In the genomic region with DNA sequence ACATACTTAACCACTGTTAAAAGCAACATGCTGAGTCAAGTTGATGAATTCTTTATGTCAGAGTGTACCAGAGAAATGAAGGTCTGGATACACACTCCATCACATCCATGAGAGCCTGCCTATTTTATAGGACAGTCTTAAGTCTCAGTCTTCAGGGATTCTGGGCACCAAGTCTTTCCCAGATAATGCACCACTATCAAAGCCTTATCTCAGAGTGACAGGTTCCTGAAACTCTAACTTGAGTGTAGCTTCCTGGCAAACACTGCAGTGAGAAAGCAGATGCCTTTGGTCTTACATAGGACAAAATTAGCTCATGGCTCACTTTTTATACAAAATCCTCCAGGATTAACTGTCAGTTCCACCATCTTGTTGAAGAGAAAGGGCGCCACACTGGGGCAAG, we compare ENCODE assay signal across 12 mouse cellular contexts. TPM values are rescaled to one million over a fixed set of nuclear protein-coding genes. Genes with fewer than 3 reads are reported as not detected.
A peak's percentile ranks its signal among the peaks of the same experiment; 100 is the strongest.
DNase-seq lines count a peak whose midpoint lies in the region; ATAC-seq and TF ChIP-seq lines count a peak whose summit lies in the region.
"Had no signal": no experiment of that assay in that cellular context is flagged by ENCODE, and none has a peak within 500 bp of the region (broad histone marks: within the 10 kb centered on the region; RNA-seq: fewer than 3 reads in every experiment).

No protein-coding gene starts in this region.

- H3K36me3 ChIP-seq in forebrain, embryonic 16.5 days (ENCODE audit: control insufficient read depth, insufficient read depth): peaks cover 9% of the 10 kb centered on the region
- peaks cover 67% of the 10 kb centered on the region for H3K36me3 ChIP-seq in forebrain, embryonic 13.5 days (ENCODE audit: poor library complexity, severe bottlenecking)
- H3K36me3 ChIP-seq in liver, embryonic 11.5 days (ENCODE audit: control insufficient read depth, insufficient read depth, low read length): peaks cover 17% of the 10 kb centered on the region

- H3K4me1 ChIP-seq in forebrain, embryonic 16.5 days (replicated peaks; ENCODE audit: control insufficient read depth, insufficient read depth, low read length): no peaks in the 10 kb centered on the region
- 0 out of 2 replicates have a peak, but pooled peaks cover 3% of the 10 kb centered on the region for H3K4me1 ChIP-seq in forebrain, embryonic 13.5 days
- H3K4me1 ChIP-seq in liver, embryonic 11.5 days (replicated peaks; ENCODE audit: control insufficient read depth, insufficient read depth, low read length): peaks cover 33% of the 10 kb centered on the region
- H3K4me1 ChIP-seq in olfactory bulb, adult 2 months (ENCODE audit: control insufficient read depth, insufficient read depth, low read length): no peaks in the 10 kb centered on the region
- H3K4me1 ChIP-seq: embryonic facial prominence, embryonic 12.5 days; limb, embryonic 12.5 days had no signal

- no peak overlapping the region for H3K4me2 ChIP-seq in forebrain, embryonic 16.5 days (ENCODE audit: low read length)
- no peak overlapping the region for H3K4me2 ChIP-seq in forebrain, embryonic 13.5 days
- peak overlapping the region; percentile 6; the same call in 1 of the 2 replicates for H3K4me2 ChIP-seq in liver, embryonic 11.5 days
- H3K4me2 ChIP-seq: embryonic facial prominence, embryonic 12.5 days; limb, embryonic 12.5 days; midbrain, embryonic 11.5 days had no signal

- H3K27ac ChIP-seq in forebrain, embryonic 16.5 days (ENCODE audit: low read length): 0 out of 2 replicates have a peak overlapping the region, but pooled peaks have one; percentile 1
- no peak overlapping the region; the same call in 1 of the 2 replicates for H3K27ac ChIP-seq in forebrain, embryonic 13.5 days
- H3K27ac ChIP-seq in layer of hippocampus, adult 2 months: peak overlapping the region; percentile 83
- no peak overlapping the region for H3K27ac ChIP-seq in liver, embryonic 11.5 days (ENCODE audit: low read depth, low read length)
- H3K27ac ChIP-seq in olfactory bulb, adult 2 months (ENCODE audit: insufficient read depth, low read depth, low read length): peak overlapping the region; percentile 57
- H3K27ac ChIP-seq: embryonic facial prominence, embryonic 12.5 days; heart, adult 2 months; limb, embryonic 12.5 days had no signal

- TF ChIP-seq CTCF in layer of hippocampus, adult 2 months (conservative IDR thresholded peaks at IDR 0.05): no peak
- no peak for TF ChIP-seq CTCF in olfactory bulb, adult 2 months (IDR thresholded peaks at IDR 0.05; ENCODE audit: insufficient read depth, low read depth, low read length)

- TF ChIP-seq POLR2A in olfactory bulb, adult 2 months (IDR thresholded peaks at IDR 0.05; ENCODE audit: insufficient read depth, low read depth, low read length): no peak

- no peak for DNase-seq in layer of hippocampus, adult 2 months (ENCODE audit: low spot score in 2 of 2)
- DNase-seq in layer of hippocampus, adult 11-12 months (ENCODE audit: low spot score): no peak
- DNase-seq in liver, embryonic 11.5 days (ENCODE audit: low spot score): no peak
- DNase-seq in cerebellum, adult 11 months: no peak
- no peak for DNase-seq in adipocyte (ENCODE audit: low spot score)

- H3K27me3 ChIP-seq in forebrain, embryonic 16.5 days (replicated peaks; ENCODE audit: control insufficient read depth, insufficient read depth, low read length): no peaks in the 10 kb centered on the region
- no peaks in the 10 kb centered on the region for H3K27me3 ChIP-seq in forebrain, embryonic 13.5 days
- no peaks in the 10 kb centered on the region for H3K27me3 ChIP-seq in liver, embryonic 11.5 days (replicated peaks; ENCODE audit: control insufficient read depth, insufficient read depth, low read length)
- H3K27me3 ChIP-seq: embryonic facial prominence, embryonic 12.5 days; limb, embryonic 12.5 days had no signal

- H3K9ac ChIP-seq in forebrain, embryonic 16.5 days (replicated peaks; ENCODE audit: low read depth, low read length): no peak overlapping the region
- H3K9ac ChIP-seq in forebrain, embryonic 13.5 days: no peak overlapping the region
- no peak overlapping the region for H3K9ac ChIP-seq in liver, embryonic 11.5 days (ENCODE audit: low read depth, low read length)
- H3K9ac ChIP-seq: embryonic facial prominence, embryonic 12.5 days; limb, embryonic 12.5 days had no signal

- no peaks in the 10 kb centered on the region for H3K9me3 ChIP-seq in forebrain, embryonic 16.5 days (ENCODE audit: control insufficient read depth, low read length)
- H3K9me3 ChIP-seq in forebrain, embryonic 13.5 days (replicated peaks): no peaks in the 10 kb centered on the region
- no peaks in the 10 kb centered on the region for H3K9me3 ChIP-seq in liver, embryonic 11.5 days (ENCODE audit: control insufficient read depth, low read length)
- H3K9me3 ChIP-seq: embryonic facial prominence, embryonic 12.5 days; limb, embryonic 12.5 days had no signal

- WGBS in forebrain, embryonic 16.5 days: 96% methylated on average over 1 of the region's 1 CpGs
- WGBS in forebrain, embryonic 13.5 days: 100% methylated on average over 1 of the region's 1 CpGs
- 89% methylated on average over 1 of the region's 1 CpGs for WGBS in liver, embryonic 11.5 days
- whole genome bisulfite sequencing in olfactory bulb, adult 2 months: 89% methylated on average over 1 of the region's 1 CpGs

- no peak overlapping the region for H3K4me3 ChIP-seq in forebrain, embryonic 16.5 days (replicated peaks; ENCODE audit: low read length)
- no peak overlapping the region for H3K4me3 ChIP-seq in forebrain, embryonic 13.5 days
- H3K4me3 ChIP-seq in layer of hippocampus, adult 2 months: no peak overlapping the region
- H3K4me3 ChIP-seq in liver, embryonic 11.5 days (ENCODE audit: low read depth, low read length): no peak overlapping the region
- no peak overlapping the region for H3K4me3 ChIP-seq in olfactory bulb, adult 2 months (ENCODE audit: insufficient read depth, low read depth, low read length)
- H3K4me3 ChIP-seq: embryonic facial prominence, embryonic 12.5 days; heart, adult 2 months; limb, embryonic 12.5 days had no signal

- no peak for ATAC-seq in forebrain, embryonic 16.5 days
- no peak for ATAC-seq in forebrain, embryonic 13.5 days
- peak; percentile 60 for ATAC-seq in liver, embryonic 11.5 days (replicated peaks; ENCODE audit: low FRiP score)

RNA-seq across cellular contexts. Expression of gene Rnf216, which starts 46.7 kb away (rescaled TPM):
- 36.5 and 43.0 TPM in 2 replicates for polyA plus RNA-seq in forebrain, embryonic 16.5 days (2015; fragmentation: Nextera tagmentation; extraction: Ambion mirVana)
- polyA plus RNA-seq in forebrain, embryonic 13.5 days (2015; fragmentation: Nextera tagmentation; extraction: Ambion mirVana): 36.7 and 38.4 TPM in 2 replicates
- 10 to 100 TPM; 47.8 to 52.5 TPM for total RNA-seq in layer of hippocampus, adult 2 months (2021)
- polyA plus RNA-seq in liver, embryonic 11.5 days (2014; fragmentation: Nextera tagmentation; extraction: Ambion mirVana): 28.7 and 34.7 TPM in 2 replicates
- polyA plus RNA-seq in olfactory bulb, adult 2 months (2012; ENCODE audit: insufficient read depth, insufficient read length, low replicate concordance, missing spikeins): not detected in 2 replicates

Comparison
In these comparisons a context has a peak if more than half of its experiments do, and no peak if none do; other contexts are left out.
1. H3K27ac ChIP-seq: peak in forebrain, embryonic 16.5 days (single experiment), layer of hippocampus, adult 2 months (single experiment) and olfactory bulb, adult 2 months (single experiment); none in forebrain, embryonic 13.5 days (single experiment) and liver, embryonic 11.5 days (single experiment).